Mouse (Mus musculus) brown adipose tissue, adult 24 weeks (tissue): ENCODE measurements at regions not wholly inside any gene's neighbourhood (a gene's known extent, or its start where the extent isn't known, plus 50 kb on each side); places are given as distances from the start of the nearest gene placed in this dataset.

ENCODE experiments used
- H3K27ac ChIP-seq: fragments of 200-500 bp; replicated peaks from 2 replicates; pipeline ENCODE4 v1.5.1; 2012; ENCODE audit warnings: low read depth, mild to moderate bottlenecking, low read length
- H3K4me1 ChIP-seq: fragments of 200-500 bp; 2 replicates; pipeline ENCODE4 v1.6.1; 2012; ENCODE audit warnings: low read length, mixed read lengths; ENCODE audit not compliant: control insufficient read depth, insufficient read depth, insufficient read length
- H3K4me3 ChIP-seq: fragments of 200-500 bp; 2 replicates; pipeline ENCODE4 v1.5.1; 2012; ENCODE audit warnings: low read depth, mild to moderate bottlenecking, low read length, moderate library complexity; ENCODE audit not compliant: insufficient read depth

DNA sequence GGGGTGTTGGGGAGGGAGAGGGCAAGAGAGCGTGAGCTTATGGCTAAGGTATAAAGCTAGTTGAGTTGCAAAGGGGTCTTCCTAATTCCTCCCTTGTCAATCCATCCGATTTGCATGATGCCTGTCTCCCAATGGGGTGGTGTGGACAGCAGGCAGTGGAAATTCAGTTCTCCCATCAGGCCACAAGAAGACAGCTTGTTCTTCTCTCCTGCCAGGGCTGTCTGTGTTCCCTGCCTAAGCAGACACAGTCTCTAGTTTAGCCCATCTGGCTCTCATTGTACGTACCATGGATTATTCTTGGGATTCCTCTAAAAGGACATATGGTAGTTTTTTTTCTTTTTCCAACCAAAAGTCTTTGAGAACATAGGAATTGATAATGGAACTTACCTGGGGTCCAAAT lies 168.4 kb upstream of the Gk2 start:
- Histone ChIP-seq H3K4me3 (no peak overlapping the region), H3K4me1 (no peaks in the 10 kb centered on the region), H3K27ac (no peak overlapping the region)

DNA sequence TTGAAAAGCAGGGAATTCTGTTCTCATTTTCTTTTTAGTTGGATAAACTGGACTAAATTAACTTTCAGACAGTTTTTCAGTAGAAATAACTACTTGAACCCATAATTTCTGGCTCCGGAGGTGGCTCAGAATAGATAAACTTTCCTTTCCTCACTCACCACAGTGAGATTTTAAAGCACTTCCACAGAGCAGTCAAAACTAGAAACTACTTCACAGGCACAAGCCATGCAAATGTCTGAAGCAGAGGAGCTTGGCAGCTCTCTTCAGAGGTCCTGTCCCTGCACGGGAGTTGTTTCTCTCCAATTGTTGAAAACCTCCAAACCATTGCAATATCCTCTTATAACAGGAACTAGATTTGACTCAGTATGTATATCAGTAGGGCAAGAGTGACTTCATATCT lies 163.1 kb upstream of the Gk2 start:
- Histone ChIP-seq H3K27ac (no peak overlapping the region), H3K4me3 (no peak overlapping the region), H3K4me1 (no peaks in the 10 kb centered on the region)

DNA sequence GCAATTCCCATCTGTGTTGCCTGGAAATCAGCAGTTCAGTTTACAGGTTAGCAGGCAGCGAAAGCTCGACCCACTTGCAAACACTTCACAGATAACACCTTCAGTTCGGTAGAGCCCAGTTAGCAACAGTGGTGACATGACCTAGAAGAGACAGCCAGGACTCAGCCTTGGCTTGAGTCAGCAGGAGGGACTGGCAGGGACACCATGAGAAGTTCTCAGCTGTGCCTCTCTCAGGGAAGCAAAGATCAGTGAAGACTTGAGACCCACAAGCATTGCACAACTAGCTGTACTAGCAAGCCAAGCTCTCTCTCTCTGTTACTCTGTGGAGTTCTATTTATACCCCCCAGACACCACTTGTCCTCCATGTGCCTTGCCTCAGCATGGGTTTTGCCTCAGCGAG lies 161.6 kb upstream of the Gk2 start:
- Histone ChIP-seq H3K4me3 (no peak overlapping the region), H3K4me1 (no peaks in the 10 kb centered on the region), H3K27ac (no peak overlapping the region)

DNA sequence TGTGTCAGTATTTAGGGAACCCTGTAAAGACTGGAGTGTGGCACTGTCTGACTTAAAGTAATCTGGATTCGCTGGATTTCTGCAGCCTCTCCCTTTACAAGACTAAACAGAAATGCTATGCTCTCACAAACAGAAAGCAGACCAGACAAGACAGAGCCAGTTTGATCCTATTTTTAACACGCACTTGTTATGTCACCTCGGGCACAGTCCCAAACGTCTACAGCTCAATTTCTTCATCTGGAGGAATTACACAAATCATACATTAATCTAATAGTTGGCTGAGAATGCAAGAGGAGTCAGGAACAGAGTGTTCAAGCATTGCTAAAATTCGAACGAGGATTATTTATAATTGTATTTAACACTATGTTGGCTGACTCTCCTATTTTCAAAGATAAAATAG lies 145.4 kb upstream of the Gk2 start:
- Histone ChIP-seq H3K4me3 (no peak overlapping the region), H3K27ac (peak overlapping the region; percentile 73), H3K4me1 (no peaks in the 10 kb centered on the region)

DNA sequence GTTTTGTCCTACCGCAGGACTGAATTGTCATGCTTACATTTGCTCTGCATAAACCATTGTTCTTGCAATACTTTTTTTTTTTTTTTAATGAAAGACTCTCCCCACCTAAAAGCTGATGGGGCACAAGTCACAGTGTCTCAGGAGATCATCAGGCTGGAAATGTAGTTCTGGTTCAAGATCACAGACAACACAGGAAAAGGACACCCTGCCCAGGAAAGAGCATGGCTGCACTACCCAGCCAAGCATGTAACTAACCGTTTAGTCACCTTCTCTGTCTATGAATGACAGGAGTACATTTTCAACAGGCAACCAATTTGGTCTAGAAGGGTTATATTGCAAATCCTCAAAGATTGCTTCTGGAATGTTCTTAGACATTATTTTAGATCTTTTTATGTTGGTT lies 144.6 kb upstream of the Gk2 start:
- H3K4me1 ChIP-seq = no peaks in the 10 kb centered on the region
- H3K4me3 ChIP-seq = no peak overlapping the region
- 0 out of 2 replicates have a peak overlapping the region, but pooled peaks have one; percentile 11 for H3K27ac ChIP-seq

DNA sequence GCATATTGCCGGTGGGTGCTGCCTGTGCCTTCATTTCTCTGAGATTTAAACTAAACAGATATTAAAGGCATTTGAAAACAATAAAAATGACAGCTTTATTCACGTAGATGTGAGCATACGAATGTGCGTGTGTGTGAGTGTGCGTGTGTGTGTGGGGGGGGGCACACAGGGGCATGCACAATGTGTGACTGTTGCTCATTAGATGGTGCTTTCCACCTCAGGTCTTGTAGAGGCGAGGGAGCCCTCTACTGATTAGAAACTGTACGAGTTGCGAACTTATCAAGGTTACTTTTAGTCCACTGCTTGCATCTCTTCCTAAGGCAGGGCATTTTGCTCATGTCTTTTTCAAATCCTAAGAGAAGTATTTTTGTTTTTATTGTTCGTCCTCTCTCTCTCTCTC lies 141.9 kb upstream of the Gk2 start:
- no peaks in the 10 kb centered on the region for H3K4me1 ChIP-seq
- no peak overlapping the region for H3K27ac ChIP-seq
- no peak overlapping the region for H3K4me3 ChIP-seq

DNA sequence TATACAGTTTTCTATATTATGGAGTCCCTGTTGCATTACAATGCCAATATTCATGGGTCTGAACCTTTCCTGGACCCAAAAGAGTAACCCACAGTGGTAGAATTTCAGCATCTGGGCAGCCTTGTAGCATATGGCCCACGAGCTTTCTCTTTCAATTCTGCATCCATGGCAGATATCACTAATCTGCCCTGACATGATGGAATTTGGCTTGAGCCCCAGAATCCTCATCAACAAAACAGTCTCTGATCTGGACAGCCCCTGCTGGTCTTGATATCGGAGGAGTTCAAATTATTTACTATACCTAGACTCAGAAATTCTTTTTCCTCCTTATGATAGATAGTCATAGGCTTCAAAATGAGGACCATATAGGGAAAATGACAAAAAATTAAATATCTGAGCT lies 139.1 kb upstream of the Gk2 start:
- Histone ChIP-seq H3K4me3 (no peak overlapping the region), H3K27ac (no peak overlapping the region), H3K4me1 (no peaks in the 10 kb centered on the region)

DNA sequence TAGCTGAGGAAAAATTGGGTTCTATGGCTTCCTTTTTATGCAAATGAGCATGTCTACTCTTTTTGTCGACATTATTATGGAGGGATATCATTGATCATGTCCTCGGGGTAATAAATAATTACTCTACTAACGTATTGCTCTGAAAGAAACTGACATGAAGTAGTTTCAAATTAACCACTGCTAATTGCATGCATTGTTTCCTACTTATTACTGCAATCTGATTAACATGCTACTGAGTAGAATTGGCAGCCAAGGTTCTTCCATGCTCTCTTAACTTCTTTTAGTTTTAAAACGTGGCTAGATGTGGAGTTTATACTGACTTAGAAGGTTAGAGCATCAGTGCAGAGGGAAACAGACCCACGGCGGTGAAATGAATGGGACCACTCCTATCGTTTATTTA lies 137.3 kb upstream of the Gk2 start:
- Histone ChIP-seq H3K4me1 (no peaks in the 10 kb centered on the region), H3K27ac (no peak overlapping the region)

DNA sequence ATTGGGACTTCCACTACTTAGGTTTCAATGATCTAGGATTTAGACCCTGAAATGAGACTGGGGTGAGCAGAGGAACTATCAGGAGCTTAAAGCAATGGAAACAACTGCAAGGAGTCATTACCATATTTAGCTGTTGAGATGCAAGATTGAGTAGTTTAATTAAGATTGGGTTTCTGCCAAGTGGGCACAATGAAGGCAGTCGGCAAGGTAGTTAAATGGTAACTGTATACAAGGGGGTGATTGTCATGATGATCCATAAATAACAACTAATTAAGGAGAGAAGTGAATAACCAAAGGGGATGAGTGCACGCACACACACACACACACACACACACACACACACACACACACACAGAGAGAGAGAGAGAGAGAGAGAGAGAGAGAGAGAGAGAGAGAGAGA lies 125.7 kb upstream of the Gk2 start:
- Histone ChIP-seq H3K4me1 (no peaks in the 10 kb centered on the region), H3K4me3 (no peak overlapping the region), H3K27ac (no peak overlapping the region)

More for the DNA sequence above, 137.3 kb upstream of the Gk2 start:
- no peak overlapping the region for H3K4me3 ChIP-seq

DNA sequence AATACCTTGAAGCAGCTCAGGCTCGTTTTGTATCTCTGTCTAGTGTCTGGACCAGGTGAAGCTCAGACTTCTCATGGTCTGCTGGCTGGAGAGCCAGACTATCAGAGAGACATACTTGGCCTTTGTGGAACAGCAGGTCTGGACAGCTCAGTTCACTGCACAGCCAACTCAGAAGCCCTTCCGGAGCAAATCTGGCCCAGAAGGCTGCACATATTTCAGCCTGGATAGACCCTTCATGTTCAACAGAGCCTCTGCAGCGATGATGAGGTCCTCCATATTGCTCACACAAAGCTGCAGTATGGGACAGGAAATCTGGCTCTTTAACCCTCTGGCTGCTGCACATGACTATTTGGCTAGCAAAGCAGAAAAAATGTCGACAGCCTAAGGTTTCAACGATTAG lies 108.7 kb upstream of the Gk2 start:
- Histone ChIP-seq H3K27ac (no peak overlapping the region), H3K4me1 (no peaks in the 10 kb centered on the region), H3K4me3 (no peak overlapping the region)

DNA sequence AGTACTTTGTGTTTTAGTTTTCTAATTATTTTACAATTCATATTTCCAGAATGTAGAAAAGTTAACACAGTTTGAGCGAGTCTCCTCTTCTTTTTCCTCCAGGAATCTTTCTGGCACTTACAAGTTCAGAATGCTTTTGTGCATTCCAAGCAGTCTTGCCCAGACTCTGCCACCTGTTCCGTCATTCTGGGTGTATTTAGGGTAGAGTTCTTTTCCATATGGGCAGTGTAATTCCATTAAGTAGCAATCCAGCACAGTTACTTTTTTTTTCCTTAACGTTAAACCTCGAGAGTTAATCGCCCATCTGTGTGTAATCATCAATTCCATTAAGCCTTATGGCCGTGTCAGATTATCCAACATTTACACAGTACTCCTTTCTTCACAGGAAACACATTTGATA lies 106.9 kb upstream of the Gk2 start:
- Histone ChIP-seq H3K4me3 (no peak overlapping the region), H3K27ac (no peak overlapping the region), H3K4me1 (no peaks in the 10 kb centered on the region)

DNA sequence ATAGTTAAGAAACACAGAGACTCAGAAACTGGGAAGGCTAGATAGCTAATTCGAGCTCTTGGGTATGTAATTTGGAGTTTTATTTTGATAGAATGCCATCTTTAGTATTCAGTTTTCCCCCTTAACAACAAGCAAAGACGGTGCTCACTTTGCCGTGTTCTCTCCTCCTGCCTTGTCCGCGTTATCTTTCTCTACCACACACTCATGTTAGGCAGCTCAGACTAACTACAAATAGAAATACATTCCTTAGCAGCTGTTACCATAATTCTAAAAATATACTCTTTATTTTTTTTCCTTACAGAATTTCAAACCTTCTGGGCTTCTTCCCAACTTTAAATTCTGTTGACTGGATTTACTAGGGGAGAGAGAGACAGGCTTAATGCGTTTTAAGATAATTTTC lies 97.5 kb upstream of the Gk2 start:
- Histone ChIP-seq H3K4me1 (no peaks in the 10 kb centered on the region), H3K4me3 (no peak overlapping the region), H3K27ac (no peak overlapping the region)

DNA sequence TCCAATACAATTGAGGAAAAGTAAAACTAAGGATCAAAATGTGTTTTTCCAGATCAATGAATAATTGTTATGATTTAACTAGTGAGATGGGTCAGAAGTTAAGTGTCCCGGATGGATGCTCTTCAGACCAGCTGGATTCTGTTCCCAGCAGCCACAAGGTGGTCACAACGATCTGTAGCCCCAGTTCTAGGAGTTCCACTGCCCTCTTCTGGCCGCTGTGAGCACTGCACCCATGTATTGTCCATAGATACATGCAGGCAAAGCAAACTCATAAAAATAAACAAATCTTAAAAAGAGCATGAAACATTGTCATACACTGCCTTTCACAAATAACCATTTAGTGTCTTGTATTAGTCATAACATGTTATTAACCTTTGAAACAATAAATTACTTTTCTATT lies 96.3 kb upstream of the Gk2 start:
- H3K4me1 ChIP-seq = no peaks in the 10 kb centered on the region
- no peak overlapping the region for H3K4me3 ChIP-seq
- H3K27ac ChIP-seq = no peak overlapping the region

DNA sequence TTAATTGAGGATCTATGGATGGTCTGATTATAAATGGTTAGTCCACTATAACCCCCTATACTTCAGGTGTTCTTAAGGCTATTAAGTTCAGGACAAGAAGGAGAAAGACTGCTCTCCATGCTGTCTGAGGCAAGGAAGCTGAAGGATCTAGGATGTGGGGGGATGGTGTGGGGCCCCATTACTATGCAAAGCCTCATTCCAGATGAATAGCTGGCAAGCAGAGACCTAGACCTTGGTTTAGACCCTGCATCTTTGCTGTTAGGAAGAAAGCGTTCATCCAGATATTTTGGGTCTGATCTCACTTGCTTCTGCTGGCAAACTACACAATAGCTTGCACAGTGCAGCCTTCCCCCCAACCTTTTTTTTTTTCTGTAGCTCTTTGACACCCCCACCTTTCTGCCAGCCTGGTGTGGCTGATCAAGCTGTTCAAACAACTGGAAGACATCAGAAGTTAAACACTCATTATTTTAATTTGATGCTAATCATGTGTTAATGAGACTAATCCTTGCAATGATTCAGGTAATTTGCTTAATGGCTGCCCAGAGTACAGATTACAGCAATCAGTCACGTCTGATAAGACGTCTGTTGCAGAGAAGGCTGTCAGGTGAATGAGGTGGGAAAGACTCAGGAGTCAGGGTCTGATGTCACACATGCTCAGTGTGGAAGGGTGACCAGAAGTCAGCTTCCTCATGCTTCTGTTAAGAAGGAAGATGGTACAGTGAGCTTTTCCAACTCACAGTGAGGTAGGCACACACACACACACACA lies 80.9 kb upstream of the Gk2 start:
- no peaks in the 10 kb centered on the region for H3K4me1 ChIP-seq
- H3K27ac ChIP-seq = no peak overlapping the region
- no peak overlapping the region for H3K4me3 ChIP-seq

DNA sequence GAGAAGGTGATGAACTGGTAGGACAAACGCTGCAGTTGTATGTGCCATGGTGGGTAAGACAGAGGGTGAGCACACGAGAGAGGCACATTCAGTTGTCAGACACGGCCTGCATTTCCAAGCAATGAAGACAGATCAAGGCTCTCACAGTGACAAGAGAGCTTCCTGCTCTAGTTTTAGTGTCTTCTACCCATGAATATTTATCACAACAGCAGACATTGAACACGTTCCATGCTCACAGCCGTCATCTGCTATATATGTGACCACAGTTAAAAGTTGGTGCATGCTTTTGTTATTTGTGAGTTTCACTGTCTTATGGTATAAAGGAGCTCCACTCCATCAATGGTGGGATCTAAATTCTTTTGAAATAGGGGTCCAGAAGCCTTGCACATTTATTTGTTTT lies 76.9 kb upstream of the Gk2 start:
- Histone ChIP-seq H3K27ac (no peak overlapping the region), H3K4me3 (no peak overlapping the region), H3K4me1 (no peaks in the 10 kb centered on the region)

DNA sequence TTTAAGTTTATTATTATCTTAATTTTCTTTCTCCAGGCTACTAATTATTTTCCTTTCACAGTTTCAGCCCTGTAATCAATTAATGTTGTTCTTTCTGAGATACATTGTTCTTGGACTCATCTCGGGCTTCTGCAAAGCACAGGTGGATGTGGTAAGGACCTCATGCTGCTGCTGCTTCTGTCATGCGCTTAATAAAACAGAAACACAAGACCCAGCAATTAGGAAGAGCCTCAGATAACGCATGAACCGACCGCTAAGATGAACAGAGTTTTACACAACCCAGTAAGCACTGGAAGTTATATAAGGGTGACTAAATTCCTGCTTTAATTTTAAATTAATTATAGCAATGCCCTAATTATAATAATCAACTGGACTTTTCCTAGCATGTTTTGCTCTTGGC lies 70.7 kb upstream of the Gk2 start:
- H3K27ac ChIP-seq = no peak overlapping the region
- no peaks in the 10 kb centered on the region for H3K4me1 ChIP-seq
- no peak overlapping the region for H3K4me3 ChIP-seq
